Mouse (Mus musculus) lung, postnatal 0 days (tissue): Measurements from ENCODE around the gene Txlnb. TPM values are rescaled to one million over a fixed set of nuclear protein-coding genes. Genes with fewer than 3 reads are reported as not detected.

Experiments used
- ATAC-seq: fragments of 200-750 bp; cut with Nextera tagmentation; 2 replicates; pipeline ENCODE4 v1.8.0; 2017; ENCODE audit warnings: moderate library complexity
- DNase-seq: peaks from one replicate; pipeline ENCODE4 v3.0.0-alpha.2; 2016; ENCODE audit warnings: low spot score
- H3K27ac ChIP-seq: fragments of 300-500 bp; sonication (generic); 2 replicates; pipeline ENCODE4 v1.5.1; 2014; ENCODE audit warnings: antibody characterized with exemption, mild to moderate bottlenecking, low read length, mixed read lengths
- H3K27me3 ChIP-seq: fragments of 300-500 bp; sonication (generic); replicated peaks from 2 replicates; pipeline ENCODE4 v1.6.1; 2014; ENCODE audit warnings: low read length, mixed read lengths; ENCODE audit not compliant: insufficient read depth
- H3K36me3 ChIP-seq: fragments of 300-500 bp; sonication (generic); 2 replicates; pipeline ENCODE4 v1.6.1; 2014; ENCODE audit warnings: low read length, mixed read lengths; ENCODE audit not compliant: insufficient read depth
- H3K4me1 ChIP-seq: fragments of 300-500 bp; sonication (generic); 2 replicates; pipeline ENCODE4 v1.6.1; 2014; ENCODE audit warnings: antibody characterized with exemption, low read depth, low read length, mixed read lengths; ENCODE audit not compliant: insufficient read depth
- H3K4me2 ChIP-seq: fragments of 300-500 bp; sonication (generic); replicated peaks from 2 replicates; pipeline ENCODE4 v1.6.1; 2014; ENCODE audit warnings: low read depth, mild to moderate bottlenecking, low read length, moderate library complexity, mixed read lengths
- H3K4me3 ChIP-seq: fragments of 300-500 bp; sonication (generic); 2 replicates; pipeline ENCODE4 v1.5.1; 2014; ENCODE audit warnings: low read depth, low read length
- H3K9ac ChIP-seq: fragments of 300-500 bp; sonication (generic); replicated peaks from 2 replicates; pipeline ENCODE4 v1.6.1; 2014; ENCODE audit warnings: low read depth, mild to moderate bottlenecking
- H3K9me3 ChIP-seq: fragments of 300-500 bp; sonication (generic); 2 replicates; pipeline ENCODE4 v1.6.1; 2016; ENCODE audit warnings: low read length, mixed read lengths
- CTCF ChIP-seq: IDR thresholded peaks from 2 replicates; pipeline ENCODE4 v1.5.1; 2016; ENCODE audit warnings: antibody characterized with exemption, mild to moderate bottlenecking
- EP300 ChIP-seq: IDR thresholded peaks from 2 replicates; pipeline ENCODE4 v1.6.1; 2016; ENCODE audit warnings: antibody characterized with exemption, mild to moderate bottlenecking, control low read depth
- WGBS: fragments of 180-500 bp; shearing (Covaris S2); extraction: QIAGEN DNeasy Blood & Tissue Kit; methylation state at CpG from one replicate; pipeline ENCODE4 v1.1.7; 2014; 5-methylcytosine and 5-hydroxymethylcytosine counted together
- polyA plus RNA-seq: library from polyadenylated mRNA; unstranded; fragments of >200 nt; fragmentation: Nextera tagmentation; extraction: Ambion mirVana; gene quantifications from 2 replicates; pipeline ENCODE4 v1.2.1, GENCODE M21; 2015

Gene Txlnb
- polyA plus RNA-seq, 1 experiment from 2014 or later, result 0.30 TPM

- Histone ChIP-seq H3K4me3 (no peak overlapping the region), H3K9me3 (no peaks in the 10 kb centered on the region), H3K4me1 (no peaks in the 10 kb centered on the region), H3K27ac (no peak overlapping the region), H3K36me3 (no peaks in the 10 kb centered on the region), H3K27me3 (no peaks in the 10 kb centered on the region), H3K9ac (no peak overlapping the region), H3K4me2 (no peak overlapping the region)
- DNase-seq, result no peak
- TF ChIP-seq CTCF (no peak), EP300 (no peak)
- WGBS, result 77% methylated on average over 6 of the region's 6 CpGs
- no peak for ATAC-seq
Observed at GRCm38 (mm10) chr10:17835031-17835430, 39.0 kb downstream of the Txlnb start.

- Histone ChIP-seq H3K9ac (no peak overlapping the region), H3K27ac (no peak overlapping the region), H3K9me3 (no peaks in the 10 kb centered on the region), H3K4me1 (no peaks in the 10 kb centered on the region), H3K4me3 (no peak overlapping the region), H3K27me3 (no peaks in the 10 kb centered on the region), H3K36me3 (no peaks in the 10 kb centered on the region), H3K4me2 (no peak overlapping the region)
- 94% methylated on average over 1 of the region's 1 CpGs for whole genome bisulfite sequencing
- TF ChIP-seq EP300 (no peak), CTCF (no peak)
- DNase-seq (no peak), ATAC-seq (no peak)
Observed at GRCm38 (mm10) chr10:17836275-17836674, 40.2 kb downstream of the Txlnb start.

- Histone ChIP-seq H3K36me3 (no peaks in the 10 kb centered on the region), H3K4me3 (no peak overlapping the region), H3K4me2 (no peak overlapping the region), H3K27ac (no peak overlapping the region), H3K27me3 (no peaks in the 10 kb centered on the region), H3K9me3 (no peaks in the 10 kb centered on the region), H3K9ac (no peak overlapping the region), H3K4me1 (no peaks in the 10 kb centered on the region)
- ATAC-seq (no peak), DNase-seq (no peak)
- 87% methylated on average over 3 of the region's 3 CpGs for whole genome bisulfite sequencing
- TF ChIP-seq EP300, result no peak
- TF ChIP-seq CTCF, result no peak
Observed at GRCm38 (mm10) chr10:17842030-17842429, 46.0 kb downstream of the Txlnb start.

GRCm38 (mm10) chr10:17844781-17845537, 48.9 kb downstream of the Txlnb start:
- DNase-seq (no peak), ATAC-seq (no peak)
- Histone ChIP-seq H3K4me2 (no peak overlapping the region), H3K27me3 (no peaks in the 10 kb centered on the region), H3K27ac (no peak overlapping the region), H3K4me3 (no peak overlapping the region), H3K4me1 (no peaks in the 10 kb centered on the region), H3K9ac (no peak overlapping the region), H3K9me3 (no peaks in the 10 kb centered on the region), H3K36me3 (no peaks in the 10 kb centered on the region)
- WGBS, result 36% methylated on average over 4 of the region's 4 CpGs
- TF ChIP-seq EP300 (no peak), CTCF (no peak)

GRCm38 (mm10) chr10:17857647-17858261, 61.7 kb downstream of the Txlnb start:
- Histone ChIP-seq H3K9me3 (no peaks in the 10 kb centered on the region), H3K27me3 (no peaks in the 10 kb centered on the region), H3K36me3 (no peaks in the 10 kb centered on the region), H3K27ac (no peak overlapping the region), H3K4me1 (no peaks in the 10 kb centered on the region), H3K9ac (no peak overlapping the region), H3K4me2 (no peak overlapping the region), H3K4me3 (no peak overlapping the region)
- DNase-seq, result no peak
- WGBS, result 86% methylated on average over 9 of the region's 9 CpGs
- ATAC-seq, result no peak
- TF ChIP-seq EP300 (no peak), CTCF (no peak)

- H3K27me3 ChIP-seq, result no peaks in the 10 kb centered on the region
- no peaks in the 10 kb centered on the region for H3K4me1 ChIP-seq
- no peak overlapping the region for H3K9ac ChIP-seq
- DNase-seq, result no peak
- no peak for TF ChIP-seq CTCF
- no peak for TF ChIP-seq EP300
- WGBS, result 72% methylated on average over 6 of the region's 6 CpGs
- ATAC-seq, result no peak
- H3K9me3 ChIP-seq, result no peaks in the 10 kb centered on the region
- H3K27ac ChIP-seq, result no peak overlapping the region
- no peak overlapping the region for H3K4me2 ChIP-seq
- H3K36me3 ChIP-seq, result no peaks in the 10 kb centered on the region
- no peak overlapping the region for H3K4me3 ChIP-seq
Observed at GRCm38 (mm10) chr10:17860701-17861480, 64.9 kb downstream of the Txlnb start.
